Mouse (Mus musculus): ENCODE data around the gene Ubqln4.

Gene Ubqln4

GRCm38 (mm10) chr3:88532689-88533511, 20.7 kb upstream of the Ubqln4 start:
- no peak for TF ChIP-seq GATA4 (IDR thresholded peaks at IDR 0.05; ENCODE audit: insufficient replicate concordance, low read length)

GRCm38 (mm10) chr3:88533706-88534105, 19.9 kb upstream of the Ubqln4 start:
- TF ChIP-seq GATA4 (IDR thresholded peaks at IDR 0.05; ENCODE audit: insufficient replicate concordance, low read length): no peak

DNA sequence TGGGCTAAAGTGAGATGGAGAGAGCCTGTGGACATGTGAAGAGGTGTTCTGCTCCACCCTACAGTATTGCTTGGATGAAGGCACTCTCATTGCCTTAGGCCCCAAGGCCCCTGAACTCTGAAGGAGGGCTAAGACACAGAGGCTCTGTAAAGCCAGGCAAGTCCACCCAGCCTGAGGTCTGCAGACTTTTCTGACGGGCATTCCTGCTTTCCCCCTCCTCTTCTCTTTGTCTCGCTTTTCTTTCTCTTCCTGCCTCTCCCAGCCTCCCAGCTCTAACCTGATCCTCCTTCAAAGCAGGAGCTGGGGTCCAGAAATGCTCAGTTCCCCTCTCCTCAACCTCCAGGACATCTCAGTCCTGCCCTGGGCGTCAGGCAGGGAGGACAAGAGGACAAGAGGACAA, 18.6 kb upstream of the Ubqln4 start:
- TF ChIP-seq GATA4 (IDR thresholded peaks at IDR 0.05; ENCODE audit: insufficient replicate concordance, low read length): no peak

GRCm38 (mm10) chr3:88535527-88535926, 18.0 kb upstream of the Ubqln4 start:
- TF ChIP-seq GATA4 (IDR thresholded peaks at IDR 0.05; ENCODE audit: insufficient replicate concordance, low read length): no peak

DNA sequence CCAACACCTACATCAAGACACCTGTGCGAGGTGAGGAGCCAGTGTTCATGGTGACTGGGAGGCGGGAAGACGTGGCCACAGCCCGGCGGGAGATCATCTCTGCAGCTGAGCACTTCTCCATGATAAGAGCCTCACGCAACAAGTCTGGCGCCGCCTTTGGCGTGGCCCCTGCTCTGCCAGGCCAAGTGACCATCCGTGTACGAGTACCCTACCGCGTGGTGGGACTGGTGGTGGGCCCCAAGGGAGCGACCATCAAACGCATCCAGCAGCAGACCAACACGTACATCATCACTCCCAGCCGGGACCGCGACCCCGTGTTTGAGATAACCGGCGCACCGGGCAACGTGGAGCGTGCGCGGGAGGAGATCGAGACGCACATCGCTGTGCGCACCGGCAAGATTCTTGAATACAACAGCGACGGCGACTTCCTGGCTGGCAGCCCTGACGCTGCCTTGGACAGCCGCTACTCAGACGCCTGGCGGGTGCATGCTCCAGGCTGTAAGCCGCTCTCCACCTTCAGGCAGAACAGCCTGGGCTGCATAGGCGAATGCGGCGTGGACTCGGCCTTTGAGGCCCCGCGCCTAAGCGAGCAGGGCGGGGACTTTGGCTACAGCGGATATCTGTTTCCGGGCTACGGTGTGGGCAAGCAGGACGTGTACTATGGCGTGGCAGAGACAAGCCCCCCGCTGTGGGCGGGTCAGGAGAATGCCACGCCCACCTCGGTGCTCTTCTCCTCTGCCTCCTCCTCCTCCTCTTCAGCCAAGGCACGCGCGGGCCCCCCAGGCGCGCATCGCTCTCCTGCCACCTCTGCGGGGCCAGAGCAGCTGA, 17.2 kb upstream of the Ubqln4 start:
- no peak for TF ChIP-seq GATA4 (IDR thresholded peaks at IDR 0.05; ENCODE audit: insufficient replicate concordance, low read length)

- no peak for TF ChIP-seq GATA4 (IDR thresholded peaks at IDR 0.05; ENCODE audit: insufficient replicate concordance, low read length)
Observed at GRCm38 (mm10) chr3:88537146-88537545, 16.4 kb upstream of the Ubqln4 start.

DNA sequence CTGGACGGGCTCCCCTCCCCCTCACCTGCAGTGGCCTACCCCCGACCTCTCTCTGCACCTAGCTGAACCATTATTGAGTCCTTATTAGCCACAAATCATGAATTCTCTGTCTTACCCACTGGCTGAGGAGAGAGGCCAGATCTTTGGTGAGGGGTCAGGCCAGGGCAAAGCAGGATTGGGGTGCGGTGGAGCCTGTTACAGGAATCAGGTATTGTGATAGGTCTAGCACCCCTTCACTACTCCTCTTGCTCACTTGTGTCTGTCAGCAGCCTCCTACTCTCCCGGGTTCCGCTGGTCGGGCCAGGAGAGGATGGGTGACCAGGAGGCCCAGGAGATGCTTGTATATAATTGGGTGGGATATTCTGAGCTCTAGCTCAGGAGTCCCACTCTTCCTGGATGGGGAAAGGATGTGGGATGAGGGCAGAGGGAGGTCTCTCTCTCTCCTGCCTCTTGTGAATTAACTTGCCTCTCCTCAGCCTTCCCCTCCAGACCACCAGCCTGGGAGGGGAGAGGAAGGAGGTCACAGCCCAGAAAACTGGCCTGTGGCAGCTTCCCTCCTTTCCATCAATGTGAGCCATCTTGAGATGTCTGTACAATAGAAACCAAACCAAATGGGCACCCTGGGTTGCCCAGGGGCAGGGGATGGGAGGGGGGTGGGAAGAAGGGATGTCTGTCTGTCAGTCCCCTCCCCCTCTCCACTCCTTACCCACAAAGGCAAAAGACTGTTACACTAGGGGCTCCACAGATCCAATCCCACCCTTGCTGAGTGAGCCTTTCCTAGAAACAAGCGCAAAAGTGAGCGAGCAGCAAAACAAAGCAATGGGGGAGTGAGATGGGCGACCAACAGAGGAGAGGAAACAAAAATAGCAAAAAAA, 15.1 kb upstream of the Ubqln4 start:
- no peak for TF ChIP-seq GATA4 (IDR thresholded peaks at IDR 0.05; ENCODE audit: insufficient replicate concordance, low read length)

DNA sequence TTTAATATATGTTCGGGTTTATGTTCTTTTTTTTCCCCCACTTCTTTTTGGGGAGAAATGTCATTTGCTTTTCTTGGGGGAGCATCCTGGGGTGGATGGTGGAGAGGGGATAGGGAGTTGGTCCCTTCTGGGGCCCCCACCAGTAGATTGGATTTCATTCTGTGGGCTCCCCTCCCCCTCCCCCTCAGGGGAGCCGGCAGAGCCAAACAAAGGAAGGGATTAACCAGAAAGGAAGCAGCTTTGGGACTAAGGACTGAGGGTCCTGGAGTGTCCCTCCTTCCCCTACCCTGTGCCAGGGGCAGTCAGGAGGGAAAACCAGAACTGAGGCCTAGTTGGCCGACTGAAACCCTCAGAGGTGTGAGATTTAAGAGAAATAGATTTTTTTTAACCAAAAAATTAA, 14.2 kb upstream of the Ubqln4 start:
- no peak for TF ChIP-seq GATA4 (IDR thresholded peaks at IDR 0.05; ENCODE audit: insufficient replicate concordance, low read length)

DNA sequence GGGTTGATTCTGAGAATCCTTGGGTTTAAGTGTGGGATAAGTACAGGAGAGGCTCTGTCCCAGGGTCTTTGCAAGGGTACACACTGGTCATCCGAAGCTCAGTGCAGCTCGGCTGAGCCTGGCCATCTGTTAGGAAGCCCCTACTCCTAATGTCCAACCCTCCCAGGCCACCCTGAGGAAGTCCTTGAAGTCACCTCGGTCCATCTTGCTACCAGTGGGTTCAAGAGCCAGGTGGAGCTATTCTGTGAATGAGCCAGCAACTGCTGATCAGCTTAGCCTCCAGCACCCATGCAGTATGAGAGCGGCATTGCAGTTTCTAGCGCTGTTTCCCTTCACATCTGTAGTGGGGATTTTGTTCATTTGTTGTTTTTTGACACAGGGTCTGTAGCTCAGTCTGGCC, 13.5 kb upstream of the Ubqln4 start:
- no peak for TF ChIP-seq GATA4 (IDR thresholded peaks at IDR 0.05; ENCODE audit: insufficient replicate concordance, low read length)

DNA sequence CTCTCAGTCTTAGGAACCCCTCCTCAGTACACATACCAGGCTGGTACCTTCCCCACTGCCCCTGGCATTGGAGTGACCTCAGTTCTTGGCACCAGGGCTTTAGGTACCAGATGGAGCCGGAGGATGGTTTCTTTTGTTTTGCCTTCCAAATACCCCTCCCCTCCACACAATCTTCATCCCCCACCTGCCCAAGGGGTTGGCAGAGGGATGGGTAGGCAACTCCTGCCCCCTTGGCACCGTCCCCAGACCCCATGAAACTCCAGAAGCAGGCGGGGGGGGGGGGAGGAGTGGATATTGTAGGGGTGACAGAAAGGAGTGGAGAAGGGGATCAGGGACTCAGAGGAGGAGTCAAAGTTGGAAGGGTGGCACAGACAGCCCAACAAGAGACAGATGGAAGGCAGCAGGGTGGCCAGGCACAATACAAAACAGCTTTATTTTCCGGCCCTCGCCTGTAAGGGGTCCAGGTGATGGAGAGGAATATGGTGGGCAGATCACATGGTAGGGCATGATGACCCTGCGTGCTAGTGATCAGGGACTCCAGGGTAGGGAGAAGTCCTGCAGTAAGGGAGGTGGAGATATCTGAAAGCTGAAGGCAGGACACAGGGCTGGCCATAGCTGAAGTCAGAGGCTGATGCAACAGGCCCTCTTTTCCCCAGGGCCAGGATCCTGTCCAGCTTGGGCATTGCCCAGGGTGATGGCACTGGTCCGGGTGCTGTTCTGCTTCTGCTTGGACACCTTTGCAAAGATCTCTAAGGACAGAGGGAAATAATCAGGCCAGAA, 11.7 kb upstream of the Ubqln4 start:
- TF ChIP-seq GATA4 (IDR thresholded peaks at IDR 0.05; ENCODE audit: insufficient replicate concordance, low read length): no peak

DNA sequence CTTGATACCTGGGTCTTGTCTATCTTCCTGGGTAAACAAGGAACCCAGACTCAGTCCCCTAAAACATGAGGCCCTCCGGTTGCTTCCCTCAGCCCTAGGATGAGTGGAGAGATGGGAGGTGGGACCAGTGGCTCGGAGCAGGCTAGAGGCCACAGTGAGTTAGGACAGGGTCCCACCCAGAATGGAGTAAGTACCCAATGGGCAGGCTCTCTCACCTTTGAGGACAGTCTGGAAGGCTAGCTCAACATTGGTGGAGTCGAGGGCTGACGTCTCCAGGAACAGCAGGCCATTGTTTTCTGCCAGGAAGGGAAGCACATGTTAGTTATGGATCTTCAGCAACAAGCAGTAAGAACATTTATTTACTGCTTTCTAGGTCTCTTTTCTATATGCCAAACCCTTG, 11.1 kb upstream of the Ubqln4 start:
- no peak for TF ChIP-seq GATA4 (IDR thresholded peaks at IDR 0.05; ENCODE audit: insufficient replicate concordance, low read length)

DNA sequence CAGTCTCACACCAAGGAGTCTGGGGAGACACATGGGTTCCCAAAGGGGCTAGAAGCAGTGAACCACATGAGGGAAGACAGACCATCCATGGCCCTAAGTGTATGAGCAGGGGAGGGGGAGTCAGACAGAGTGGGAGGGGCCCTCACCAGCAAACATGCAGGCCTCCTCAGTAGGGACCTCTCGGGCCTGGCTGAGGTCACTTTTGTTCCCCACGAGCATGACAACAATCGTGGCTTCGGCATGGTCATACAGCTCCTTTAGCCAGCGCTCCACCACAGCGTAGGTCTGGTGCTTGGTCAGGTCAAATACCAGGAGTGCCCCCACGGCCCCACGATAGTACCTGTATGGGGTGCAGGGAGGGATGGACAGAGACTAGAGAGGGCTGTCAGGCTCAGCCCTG, 10.4 kb upstream of the Ubqln4 start:
- no peak for TF ChIP-seq GATA4 (IDR thresholded peaks at IDR 0.05; ENCODE audit: insufficient replicate concordance, low read length)

DNA sequence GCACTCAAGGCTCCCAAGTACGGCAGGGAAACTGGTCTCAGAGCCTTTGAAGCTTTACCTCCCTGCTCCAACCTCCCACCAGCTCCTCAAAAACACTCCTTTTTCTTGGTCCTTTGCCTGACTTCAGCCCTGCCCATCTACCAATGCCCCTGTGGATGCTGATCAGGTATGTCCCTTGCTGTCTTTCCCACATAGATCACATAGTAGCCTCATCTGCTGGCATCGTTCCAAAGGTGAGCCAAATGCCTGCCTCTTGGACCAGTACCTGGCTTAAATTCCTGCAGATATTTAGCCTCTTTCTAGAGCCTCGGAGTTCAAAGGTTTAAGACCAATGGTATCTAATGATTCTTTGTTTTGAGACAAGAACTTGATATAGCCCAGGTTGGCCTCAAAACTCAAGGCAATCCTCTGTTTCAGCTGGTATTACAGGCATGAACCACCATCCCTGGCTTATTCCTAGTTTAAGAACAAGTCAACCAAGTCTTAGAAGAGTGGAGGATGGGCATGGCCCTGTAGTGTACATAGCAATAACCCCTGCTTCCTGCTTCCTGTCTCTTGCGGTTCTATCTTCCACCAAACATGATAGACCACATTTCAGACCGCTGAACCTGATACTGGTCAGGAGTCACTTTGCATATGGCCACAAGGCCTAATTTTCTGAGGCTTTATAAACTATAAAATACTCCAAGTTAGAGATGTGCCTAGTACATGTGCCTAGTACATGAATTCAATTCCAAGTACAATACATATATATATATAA, 9.7 kb upstream of the Ubqln4 start:
- no peak for TF ChIP-seq GATA4 (IDR thresholded peaks at IDR 0.05; ENCODE audit: insufficient replicate concordance, low read length)

DNA sequence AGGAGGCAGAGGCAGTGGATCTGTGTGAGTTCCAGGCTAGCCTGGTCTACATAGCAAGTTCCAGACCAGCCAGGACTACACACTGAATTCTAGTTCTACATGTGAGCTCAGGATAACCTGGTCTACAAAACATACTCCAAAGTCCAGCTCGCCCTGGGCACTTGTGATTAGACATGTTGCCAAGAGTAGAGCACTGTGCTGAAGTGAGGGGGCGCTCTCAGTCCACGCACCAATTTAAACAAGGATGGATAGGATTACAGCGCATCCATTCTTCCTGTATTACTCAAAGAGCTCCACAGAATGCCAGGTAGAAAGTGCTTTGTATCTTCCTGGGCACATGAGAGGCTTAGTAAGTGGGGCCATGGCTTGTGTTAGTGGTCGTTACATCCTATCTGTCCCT, 9.0 kb upstream of the Ubqln4 start:
- no peak for TF ChIP-seq GATA4 (IDR thresholded peaks at IDR 0.05; ENCODE audit: insufficient replicate concordance, low read length)

Measured in liver, adult (tissue).